Mouse (Mus musculus) heart, adult 18-20 months (tissue): ENCODE data around the gene 4931440F15Rik. TPM values are rescaled to one million over a fixed set of nuclear protein-coding genes. Genes with fewer than 3 reads are reported as not detected.

Experiments
- DNase-seq, 2 experiments: peaks; one replicate each; pipeline ENCODE4 v3.0.0; 2021 to 2022; ENCODE audit warnings: mixed read lengths in 1 of 2
- total RNA-seq, 2 experiments: library from RNA; stranded (reverse); gene quantifications; 2 replicates each; pipeline ENCODE4 v1.2.3; 2021

4931440F15Rik gene
- total RNA-seq, 2 experiments from 2014 or later: 1.5 to 1.9 TPM

GRCm38 (mm10) chr11:29801432-29802427 is 23.7 kb downstream of the 4931440F15Rik start:
- DNase-seq: no peak

DNA sequence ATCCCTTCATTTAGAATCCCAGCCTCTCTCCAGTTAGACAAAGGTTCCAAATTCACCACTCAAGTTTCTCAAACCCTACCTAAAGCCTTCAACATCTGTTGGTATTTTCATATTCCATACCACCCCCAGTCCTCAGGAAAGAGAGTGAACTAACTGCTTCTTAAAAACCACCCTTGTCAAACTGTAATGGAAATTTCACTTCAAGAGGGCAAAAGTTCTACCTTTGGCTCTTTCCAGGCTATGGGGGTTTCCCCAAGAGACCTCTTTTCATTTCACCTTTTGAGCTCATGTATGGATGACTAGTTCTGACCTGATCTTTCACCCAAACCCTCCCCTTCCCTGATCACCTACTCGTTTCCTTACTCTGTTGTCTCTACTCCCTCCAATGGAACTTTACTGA is 25.6 kb downstream of the 4931440F15Rik start:
- DNase-seq: no peak

DNA sequence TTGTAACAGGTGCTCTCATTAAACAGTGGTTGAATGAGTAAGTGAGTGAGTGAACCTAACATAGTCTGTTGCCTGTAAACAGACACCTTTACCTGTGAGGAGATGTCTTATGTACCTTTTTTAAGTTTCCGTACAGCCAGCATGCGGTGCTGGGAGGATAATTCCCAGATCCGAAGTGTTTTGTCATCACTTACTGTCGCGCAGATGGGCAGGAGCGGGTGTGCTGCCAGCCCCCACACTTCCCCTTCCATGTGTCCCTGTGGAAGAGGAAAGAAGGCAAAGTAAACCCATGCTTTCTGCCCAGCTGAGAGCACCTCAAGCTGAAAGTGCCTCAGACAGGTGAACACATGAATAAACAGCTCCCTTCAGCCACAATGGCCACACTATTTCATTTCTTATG is 30.4 kb downstream of the 4931440F15Rik start:
- DNase-seq: no peak

- DNase-seq: no peak
These were observed 31.0 kb downstream of the 4931440F15Rik start for GRCm38 (mm10) chr11:29794475-29794874.

GRCm38 (mm10) chr11:29790796-29791195 is 34.7 kb downstream of the 4931440F15Rik start:
- DNase-seq: no peak

DNA sequence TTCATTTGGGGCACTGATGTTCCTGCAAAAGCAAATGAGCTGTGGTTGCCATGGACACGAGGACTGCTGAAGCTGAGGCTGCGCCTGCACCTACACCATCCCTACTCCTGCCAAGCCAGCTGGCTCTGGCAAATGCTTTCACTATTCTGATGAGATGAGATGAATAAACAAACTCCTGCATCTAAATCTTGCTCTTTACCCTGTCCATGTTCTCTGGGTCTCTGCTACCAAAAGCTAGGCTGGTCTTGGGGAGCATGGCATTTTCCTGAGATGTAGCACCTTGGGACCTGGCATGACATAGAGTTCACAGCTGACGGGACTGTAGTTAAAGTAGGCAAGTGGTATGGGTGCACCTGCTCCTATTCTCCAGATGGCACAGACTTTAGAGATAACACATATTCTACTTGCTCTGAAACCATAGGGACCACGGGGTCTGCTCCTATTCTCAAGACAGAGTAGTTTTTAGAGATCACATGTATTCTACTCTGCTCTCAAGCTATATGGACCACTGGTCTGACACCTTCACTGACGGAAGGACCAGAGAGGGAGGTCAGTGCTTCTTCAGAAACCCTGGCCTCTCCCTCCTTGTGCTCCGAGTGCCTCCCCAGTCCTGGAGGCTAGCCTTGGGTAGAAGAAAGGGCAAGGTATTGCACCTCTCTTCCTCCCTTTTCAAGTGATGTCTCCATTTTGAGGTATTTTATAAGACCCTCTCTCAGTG is 36.4 kb downstream of the 4931440F15Rik start:
- DNase-seq: no peak

- DNase-seq: no peak
These were observed 37.0 kb downstream of the 4931440F15Rik start for GRCm38 (mm10) chr11:29788499-29788898.

DNA sequence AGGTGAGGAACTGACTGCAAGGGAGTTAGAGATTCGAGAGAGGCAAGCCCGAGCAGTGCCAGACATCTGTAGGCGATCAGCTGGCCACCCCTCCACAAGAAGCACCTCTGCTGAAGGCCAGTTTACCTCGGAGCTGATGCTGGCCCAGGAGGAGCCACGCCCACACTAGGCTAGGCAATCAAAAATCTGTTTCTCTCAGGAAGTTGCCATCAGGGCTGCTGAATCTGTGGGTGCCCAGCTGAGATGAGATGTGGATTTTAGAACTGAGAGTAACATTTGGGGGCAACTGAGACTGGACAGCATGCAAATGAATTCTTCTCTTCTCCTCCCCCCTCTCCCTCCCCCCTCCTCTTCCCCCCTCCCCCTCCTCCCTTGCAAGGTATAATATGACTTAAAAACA is 38.0 kb downstream of the 4931440F15Rik start:
- DNase-seq: no peak

DNA sequence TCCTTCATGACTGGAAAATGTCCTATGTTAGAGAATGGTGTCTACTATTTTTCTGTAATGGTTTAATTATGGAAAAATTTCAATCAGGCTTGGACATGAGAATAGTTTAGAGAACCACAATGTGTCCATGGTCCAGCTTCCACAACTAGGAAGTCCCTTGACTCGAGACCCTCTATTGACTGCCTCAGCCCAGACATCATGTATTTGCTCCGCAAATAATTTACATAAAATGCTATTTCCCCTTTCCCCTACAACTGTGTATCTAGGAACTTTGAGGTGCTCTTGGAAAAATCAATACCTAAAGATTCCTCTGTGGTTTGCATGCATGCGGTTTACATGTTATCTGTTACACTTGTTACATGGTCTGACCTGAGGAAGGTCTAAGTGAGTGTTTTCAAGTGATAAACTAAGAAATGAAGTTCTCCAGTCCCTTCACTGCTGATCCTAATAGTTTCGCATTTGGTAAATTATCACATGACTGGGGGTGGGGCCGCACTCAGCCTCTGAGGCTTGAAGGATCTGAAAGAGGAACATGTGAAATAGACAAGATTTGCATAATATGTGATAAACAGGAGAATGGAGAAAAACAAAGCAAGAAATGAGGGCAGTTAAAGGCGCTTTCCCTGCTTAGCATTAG is 38.8 kb downstream of the 4931440F15Rik start:
- peak; percentile 25 to 52 for DNase-seq

DNA sequence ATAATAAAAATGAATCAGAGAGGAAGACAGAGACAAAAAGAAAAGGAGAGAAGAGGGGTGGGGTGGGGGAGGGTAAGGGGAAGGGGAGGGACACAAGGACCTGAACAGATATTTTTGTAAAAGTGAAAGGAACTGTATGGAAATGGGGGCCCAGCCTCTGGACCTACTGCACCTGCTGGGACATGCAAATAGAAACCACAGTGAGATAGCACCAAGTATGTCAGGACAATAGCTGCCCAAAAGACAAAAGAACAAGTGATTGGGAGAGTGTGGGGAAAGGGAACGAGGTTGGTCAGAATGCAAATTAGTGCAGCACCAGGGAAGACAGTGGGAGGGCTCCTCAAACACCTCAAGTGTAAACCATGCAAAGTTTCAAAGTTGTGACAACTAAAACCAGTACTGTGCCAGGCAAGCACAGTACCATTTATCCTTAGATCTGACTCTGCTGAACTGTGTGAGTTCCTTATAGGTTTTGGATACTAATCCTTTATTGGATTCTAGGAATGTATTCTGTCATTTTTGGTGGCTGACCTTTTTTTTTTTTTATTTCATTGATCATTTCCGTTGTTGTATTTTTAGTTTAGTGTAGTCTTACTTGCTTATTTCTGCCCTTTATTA is 46.0 kb downstream of the 4931440F15Rik start:
- no peak for DNase-seq

- DNase-seq: no peak
These were observed 46.5 kb downstream of the 4931440F15Rik start for GRCm38 (mm10) chr11:29778936-29779335.

- DNase-seq: peak; percentile 82 to 87
These were observed 47.5 kb downstream of the 4931440F15Rik start for GRCm38 (mm10) chr11:29777964-29778363.

- no peak for DNase-seq
These were observed 50.7 kb downstream of the 4931440F15Rik start for GRCm38 (mm10) chr11:29774760-29775159.

- no peak for DNase-seq
These were observed 51.2 kb downstream of the 4931440F15Rik start for GRCm38 (mm10) chr11:29774296-29774695.

Other genes starting within 250 kb of the 4931440F15Rik start
- 100 to 1,000 TPM in 1 of 2 experiments, 10 to 100 TPM in 1; 93.0 to 102 TPM for gene Rtn4, start 132.7 kb downstream of the 4931440F15Rik start, total RNA-seq
- 1 to 10 TPM; 2.7 to 3.3 TPM for gene Eml6, start 200.4 kb upstream of the 4931440F15Rik start, total RNA-seq